Mouse (Mus musculus) erythroblast, embryonic 14.5 days (primary cell): ENCODE measurements around the gene Prpf6.

Experiments
- GATA1 ChIP-seq: IDR thresholded peaks from 2 replicates; pipeline ENCODE4 v1.6.1; 2012; ENCODE audit warnings: low read length, inconsistent platforms, mixed read lengths
- TAL1 ChIP-seq: IDR thresholded peaks from 3 replicates; pipeline ENCODE4 v1.6.1; 2012; ENCODE audit warnings: low read length, inconsistent platforms, mixed read lengths

DNA sequence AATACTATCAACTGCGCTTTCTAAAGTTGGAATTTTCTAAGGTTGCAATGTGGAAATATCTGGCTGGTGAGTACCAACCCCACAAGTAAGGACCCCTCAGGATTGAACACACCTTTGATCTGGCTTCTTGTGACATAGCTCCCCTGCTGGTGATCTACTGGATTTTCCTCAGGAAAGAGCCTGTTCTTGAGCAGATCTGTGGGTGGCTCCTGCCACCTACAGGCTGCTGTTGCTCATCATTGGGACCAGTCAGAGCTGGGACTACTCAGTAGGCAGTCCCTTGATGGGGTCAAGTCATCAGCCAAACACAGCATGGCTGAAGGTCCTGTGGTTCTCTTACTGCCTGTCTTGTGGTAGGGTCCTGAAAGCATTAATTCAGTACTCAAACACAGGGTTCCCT lies 87.1 kb downstream of the Prpf6 start:
- TF ChIP-seq GATA1, result no peak
- no peak for TF ChIP-seq TAL1
